Mouse (Mus musculus): ENCODE measurements around the gene Lrwd1.

The Lrwd1 gene

DNA sequence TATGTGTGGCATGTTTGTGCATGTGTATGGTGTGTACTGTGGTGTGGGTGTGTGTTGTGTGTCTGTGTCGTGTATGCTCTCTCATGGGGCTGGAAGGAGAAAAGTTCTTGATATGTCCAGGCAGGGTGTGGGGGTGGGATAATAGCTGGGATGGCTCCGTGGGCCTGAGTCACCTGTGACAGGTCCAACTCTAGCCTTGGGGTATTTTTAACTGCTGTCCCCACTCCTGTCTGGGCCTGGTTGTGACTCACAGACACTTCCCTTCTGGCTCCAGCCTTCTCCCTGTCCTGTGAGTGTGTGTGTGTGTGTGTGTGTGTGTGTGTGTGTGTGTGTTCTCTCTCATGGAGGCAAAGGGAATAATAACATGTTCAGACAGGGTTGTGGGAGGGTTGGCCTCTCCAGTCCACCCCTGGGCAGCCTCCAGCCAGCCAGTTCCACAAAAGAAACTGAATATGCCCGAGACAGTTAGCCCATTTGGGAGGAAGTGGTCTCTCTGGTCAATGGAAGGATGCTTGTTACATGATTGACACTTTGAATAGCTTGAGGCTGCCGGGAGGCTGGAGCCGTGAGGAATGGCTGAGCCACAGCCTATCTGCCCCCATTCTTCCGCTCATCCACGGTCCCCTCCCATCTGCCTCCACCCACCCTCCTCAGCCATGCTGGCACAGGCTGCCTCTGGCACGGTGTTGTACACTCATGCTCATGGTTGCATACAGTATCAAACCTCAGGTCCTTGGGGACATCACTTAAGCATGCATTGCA lies 41.4 kb downstream of the Lrwd1 start:
- in situ Hi-C loops (cut with MboI, MseI): no loop called here

- in situ Hi-C loops (cut with MboI, MseI): no loop called here
These were observed 43.9 kb downstream of the Lrwd1 start for GRCm38 (mm10) chr5:136091927-136092326.

GRCm38 (mm10) chr5:136088821-136089575 lies 46.9 kb downstream of the Lrwd1 start:
- in situ Hi-C loops (cut with MboI, MseI): no loop called here

GRCm38 (mm10) chr5:136086290-136086689 lies 49.6 kb downstream of the Lrwd1 start:
- in situ Hi-C loops (cut with MboI, MseI): no loop called here

DNA sequence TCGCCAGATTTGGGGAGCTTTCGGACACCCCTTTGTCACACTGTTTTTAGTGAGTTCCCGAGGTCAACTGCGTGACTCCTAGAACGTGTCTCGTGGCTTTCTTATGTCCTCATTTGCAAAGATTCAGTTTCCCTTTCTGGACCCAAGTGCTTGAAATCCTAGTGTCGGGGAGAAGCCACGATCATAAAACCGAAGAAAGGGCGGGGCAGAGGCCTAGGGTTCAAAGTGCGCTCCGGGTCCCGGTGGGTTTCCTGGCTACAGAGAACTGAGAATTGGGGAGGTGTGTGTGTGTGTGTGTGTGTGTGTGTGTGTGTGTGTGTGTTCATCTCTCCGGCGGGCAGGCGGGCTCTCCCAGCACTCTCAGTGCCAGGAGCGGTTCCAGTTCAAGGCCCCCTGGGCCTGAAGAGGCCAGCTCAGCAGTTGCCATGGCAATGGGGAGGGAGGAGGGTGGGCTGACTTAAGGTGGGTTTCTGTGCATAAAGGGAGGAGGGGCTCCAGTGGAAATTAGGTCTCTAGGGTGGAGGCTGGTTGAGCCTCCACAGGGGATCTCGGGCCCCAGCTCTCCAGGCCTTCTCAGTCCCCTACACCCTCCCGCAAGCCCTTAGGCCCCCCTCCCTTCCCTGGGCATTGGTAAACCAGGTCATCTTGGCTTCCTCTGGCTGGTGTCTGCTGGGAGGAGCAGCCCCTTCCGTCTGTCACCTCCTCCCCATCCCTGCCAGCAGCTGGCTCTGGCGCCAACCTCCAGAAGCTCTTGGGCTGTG lies 50.8 kb downstream of the Lrwd1 start:
- in situ Hi-C loops (cut with MboI, MseI): no loop called here

DNA sequence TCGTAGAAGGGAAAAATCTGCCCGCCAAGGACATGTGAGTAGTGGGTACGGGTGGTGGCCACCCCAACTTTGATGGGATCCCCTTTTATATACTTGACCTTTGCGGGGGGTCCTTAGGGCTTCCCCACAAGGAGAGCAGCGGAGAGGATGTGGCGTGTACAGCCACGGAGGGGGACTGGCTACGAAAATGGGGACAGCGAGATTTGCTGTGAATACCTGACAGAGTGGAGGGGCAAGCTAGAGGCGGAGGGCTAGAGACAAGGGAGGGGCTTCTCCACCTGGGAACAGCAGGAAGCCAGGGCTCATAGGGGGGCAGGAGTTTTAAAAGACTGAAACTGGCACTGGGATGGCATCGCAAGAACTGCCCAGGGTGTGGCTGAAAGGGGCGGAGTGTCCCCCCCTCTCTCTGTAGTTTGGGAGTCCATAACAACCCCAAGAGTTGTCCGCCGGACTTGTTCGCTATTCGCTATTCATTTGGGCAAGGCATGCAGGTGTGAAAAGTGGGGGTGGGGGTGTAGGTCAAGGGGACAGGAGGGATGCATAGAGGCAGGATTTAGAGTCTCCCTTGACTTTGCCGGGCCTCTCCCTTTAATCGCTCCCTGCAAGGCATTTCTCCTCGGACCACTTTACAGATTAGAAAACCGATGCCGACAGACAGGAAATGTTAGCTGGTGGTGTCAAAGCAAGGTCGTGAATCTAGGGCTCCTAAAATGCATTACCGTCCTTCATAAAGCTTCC lies 51.6 kb downstream of the Lrwd1 start:
- in situ Hi-C loops (cut with MboI, MseI): no loop called here

GRCm38 (mm10) chr5:136083669-136084107 lies 52.2 kb downstream of the Lrwd1 start, which contains the start of gene Rasa4:
TSS of gene Rasa4 (plus strand) at chr5:136083916.
- in situ Hi-C loops (cut with MboI, MseI): no loop called here

GRCm38 (mm10) chr5:136082345-136082744 lies 53.5 kb downstream of the Lrwd1 start:
- in situ Hi-C loops (cut with MboI, MseI): no loop called here

DNA sequence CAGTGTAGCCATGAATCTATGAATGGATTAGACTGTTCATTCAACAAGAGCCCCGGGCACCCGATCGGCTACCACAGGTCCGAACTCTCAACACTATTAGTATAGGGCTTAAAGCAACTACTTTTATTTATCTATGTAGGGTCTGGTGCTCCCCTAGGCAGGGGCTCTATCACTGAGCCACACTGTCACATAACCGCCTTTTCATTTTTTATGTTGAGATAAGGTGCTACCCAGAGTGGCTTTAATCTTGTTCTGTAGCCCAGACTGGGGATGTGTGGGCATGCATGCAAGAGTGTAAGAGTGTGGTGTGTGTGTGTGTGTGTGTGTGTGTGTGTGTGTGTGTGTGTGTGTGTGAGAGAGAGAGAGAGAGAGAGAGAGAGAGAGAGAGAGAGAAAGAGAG lies 57.7 kb downstream of the Lrwd1 start:
- in situ Hi-C loops (cut with MboI, MseI): no loop called here

GRCm38 (mm10) chr5:136077001-136077550 lies 58.8 kb downstream of the Lrwd1 start:
- in situ Hi-C loops (cut with MboI, MseI): no loop called here

- in situ Hi-C loops (cut with MboI, MseI): no loop called here
These were observed 59.6 kb downstream of the Lrwd1 start for GRCm38 (mm10) chr5:136076284-136076683.

DNA sequence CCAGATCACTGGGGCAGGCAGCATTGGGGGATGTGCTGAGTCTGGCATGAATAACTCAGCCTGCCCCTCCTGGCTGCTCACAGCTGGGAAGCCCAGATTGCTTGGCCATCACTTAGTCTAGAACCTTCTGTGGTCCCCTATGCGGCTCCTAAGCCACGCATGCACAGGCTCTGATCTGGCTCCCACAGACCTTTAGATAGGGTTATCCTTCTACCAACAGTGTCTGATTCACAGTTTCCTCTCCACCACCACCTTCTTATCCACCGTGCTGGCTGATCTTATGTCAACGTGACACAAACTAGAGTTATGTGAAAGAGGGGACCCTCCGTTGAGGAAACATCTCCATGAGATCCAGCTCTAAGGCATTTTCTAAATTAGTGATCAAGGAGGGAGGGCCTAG lies 60.8 kb downstream of the Lrwd1 start:
- in situ Hi-C loops (cut with MboI, MseI): no loop called here

- in situ Hi-C loops (cut with MboI, MseI): no loop called here
These were observed 62.3 kb downstream of the Lrwd1 start for GRCm38 (mm10) chr5:136073526-136073925.

DNA sequence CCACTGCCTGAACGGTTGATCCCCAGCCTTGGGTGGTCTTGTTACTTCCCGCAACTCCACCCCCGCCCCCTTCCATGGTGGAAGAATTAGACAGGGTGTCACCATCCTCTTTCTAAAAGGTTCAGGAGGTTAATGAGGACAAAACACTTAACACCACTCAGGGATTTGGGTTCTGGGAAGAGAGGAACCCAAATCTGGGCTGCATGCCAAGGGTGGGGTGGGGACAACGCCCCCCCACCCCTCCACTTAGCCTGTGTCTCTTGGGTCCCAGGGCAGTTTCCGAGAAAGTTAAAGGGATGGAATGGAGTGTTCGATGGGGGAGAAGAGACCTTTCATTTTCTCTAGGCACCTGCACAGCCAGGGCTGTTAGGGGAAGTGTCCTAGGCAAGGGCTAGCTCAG lies 62.8 kb downstream of the Lrwd1 start:
- in situ Hi-C loops (cut with MboI, MseI): no loop called here
